Mouse (Mus musculus): ENCODE data around the gene Flad1. TPM values are rescaled to one million over a fixed set of nuclear protein-coding genes. Genes with fewer than 3 reads are reported as not detected.
A peak's percentile ranks its signal among the peaks of the same experiment; 100 is the strongest.

The Flad1 gene
- total RNA-seq (2022) = 10 to 100 TPM; 35.8 to 37.8 (median 37.1) TPM

GRCm38 (mm10) chr3:89411490-89412393, at the start of gene Flad1:
TSS of gene Flad1 (minus strand) at chr3:89411870.
- peak; percentile 100 for DNase-seq (ENCODE audit: low spot score in 2 of 2)

GRCm38 (mm10) chr3:89458965-89459807, 47.5 kb upstream of the Flad1 start:
- DNase-seq (ENCODE audit: low spot score in 2 of 2) = peak; percentile 81 to 90

DNA sequence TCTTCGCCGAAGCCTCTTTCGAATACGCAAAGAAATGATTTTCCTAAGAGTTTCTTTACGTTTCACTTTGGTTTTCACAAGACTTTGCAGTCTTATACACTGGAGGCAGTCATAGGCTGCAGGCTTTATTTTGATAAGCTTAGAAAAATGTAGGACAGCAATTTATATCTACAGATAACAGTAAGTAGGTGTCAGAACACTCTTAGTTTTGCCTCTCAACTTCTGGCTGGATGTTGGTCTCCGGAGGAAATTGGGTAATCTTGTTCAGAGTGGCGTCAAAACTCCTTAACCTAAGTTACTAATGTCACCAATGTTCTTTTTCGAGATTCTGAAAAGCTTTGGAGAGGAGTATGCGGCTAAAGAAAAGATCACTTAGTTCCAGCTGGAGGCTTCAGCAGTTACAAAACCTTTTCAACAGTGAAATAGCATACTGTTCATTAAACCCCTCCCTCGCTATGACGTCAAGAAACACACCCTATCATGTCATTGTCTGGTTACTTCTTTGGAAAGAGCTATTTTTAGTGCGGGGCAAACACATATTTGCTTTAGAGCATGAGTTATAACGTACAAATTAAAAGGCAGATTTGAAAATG, 46.8 kb upstream of the Flad1 start:
- peak in 1 of 2 experiments; percentile 47 for DNase-seq (ENCODE audit: low spot score in 2 of 2)

- peak in 1 of 2 experiments; percentile 61 for DNase-seq (ENCODE audit: low spot score in 2 of 2)
Observed at GRCm38 (mm10) chr3:89456726-89457665, 45.3 kb upstream of the Flad1 start.

DNA sequence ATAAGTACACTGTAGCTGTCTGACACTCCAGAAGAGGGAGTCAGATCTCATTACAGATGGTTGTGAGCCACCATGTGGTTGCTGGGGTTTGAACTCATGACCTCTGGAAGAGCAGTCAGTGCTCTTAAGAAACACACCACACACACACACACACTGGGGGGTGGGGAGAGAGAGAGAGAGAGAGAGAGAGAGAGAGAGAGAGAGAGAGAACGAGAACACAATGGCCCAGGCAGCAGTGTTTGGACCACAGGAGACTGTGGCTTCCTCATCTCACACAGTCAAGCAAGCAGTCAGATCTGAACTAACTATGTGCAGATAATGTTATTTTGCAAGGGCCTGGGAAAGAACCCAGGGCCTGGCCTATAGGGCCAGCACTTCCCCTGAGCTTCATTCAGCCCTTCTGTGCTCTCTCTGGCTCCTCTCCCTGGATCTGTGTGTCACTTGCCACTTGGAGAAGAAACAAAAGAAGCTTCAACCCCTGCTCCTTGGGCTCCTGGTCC, 44.2 kb upstream of the Flad1 start:
- no peak for DNase-seq (ENCODE audit: low spot score in 2 of 2)

GRCm38 (mm10) chr3:89454401-89455177, 42.9 kb upstream of the Flad1 start, which contains the start of gene Pmvk:
TSS of gene Pmvk (plus strand) at chr3:89454541.
- no peak for DNase-seq (ENCODE audit: low spot score in 2 of 2)

DNA sequence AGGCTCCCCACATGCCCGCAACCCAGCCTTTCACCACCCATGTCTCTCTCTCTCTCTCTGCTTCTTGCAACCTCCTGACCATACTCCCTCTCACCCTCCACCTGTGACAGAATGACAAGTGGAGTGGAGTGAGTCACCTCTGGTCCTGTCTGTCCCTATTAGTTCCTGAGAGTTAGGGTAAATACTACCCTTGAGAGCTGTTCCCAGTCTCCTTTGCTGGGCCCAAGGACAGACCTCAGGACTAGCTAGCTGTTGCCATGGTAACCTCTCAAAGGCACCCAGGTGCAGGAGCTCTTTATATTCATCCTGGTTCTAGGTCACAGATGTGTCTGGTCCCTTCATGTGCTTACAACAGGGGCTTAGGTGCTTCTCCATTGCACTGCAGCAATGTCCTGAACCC, 40.2 kb upstream of the Flad1 start:
- no peak for DNase-seq (ENCODE audit: low spot score in 2 of 2)

DNA sequence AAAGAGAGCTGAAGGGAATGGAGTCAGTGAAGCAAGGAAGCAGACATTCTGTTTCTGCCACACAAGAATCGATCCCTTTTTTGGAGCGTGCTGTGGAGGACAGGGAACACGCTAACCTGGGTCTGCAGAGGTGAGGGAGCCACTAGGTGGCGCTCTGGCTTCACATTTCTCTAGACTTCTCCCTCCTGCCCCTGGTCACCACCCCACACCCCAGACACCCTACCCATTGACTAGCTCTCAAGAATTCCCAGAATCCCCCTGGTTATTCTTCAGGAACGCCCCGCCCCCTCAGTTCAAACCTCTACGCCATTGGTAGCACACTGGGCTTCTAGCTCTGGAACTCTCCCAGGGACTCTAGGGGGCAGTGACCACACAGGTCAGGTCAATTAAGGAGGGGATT, 37.9 kb upstream of the Flad1 start:
- peak in 1 of 2 experiments; percentile 76 for DNase-seq (ENCODE audit: low spot score in 2 of 2)

DNA sequence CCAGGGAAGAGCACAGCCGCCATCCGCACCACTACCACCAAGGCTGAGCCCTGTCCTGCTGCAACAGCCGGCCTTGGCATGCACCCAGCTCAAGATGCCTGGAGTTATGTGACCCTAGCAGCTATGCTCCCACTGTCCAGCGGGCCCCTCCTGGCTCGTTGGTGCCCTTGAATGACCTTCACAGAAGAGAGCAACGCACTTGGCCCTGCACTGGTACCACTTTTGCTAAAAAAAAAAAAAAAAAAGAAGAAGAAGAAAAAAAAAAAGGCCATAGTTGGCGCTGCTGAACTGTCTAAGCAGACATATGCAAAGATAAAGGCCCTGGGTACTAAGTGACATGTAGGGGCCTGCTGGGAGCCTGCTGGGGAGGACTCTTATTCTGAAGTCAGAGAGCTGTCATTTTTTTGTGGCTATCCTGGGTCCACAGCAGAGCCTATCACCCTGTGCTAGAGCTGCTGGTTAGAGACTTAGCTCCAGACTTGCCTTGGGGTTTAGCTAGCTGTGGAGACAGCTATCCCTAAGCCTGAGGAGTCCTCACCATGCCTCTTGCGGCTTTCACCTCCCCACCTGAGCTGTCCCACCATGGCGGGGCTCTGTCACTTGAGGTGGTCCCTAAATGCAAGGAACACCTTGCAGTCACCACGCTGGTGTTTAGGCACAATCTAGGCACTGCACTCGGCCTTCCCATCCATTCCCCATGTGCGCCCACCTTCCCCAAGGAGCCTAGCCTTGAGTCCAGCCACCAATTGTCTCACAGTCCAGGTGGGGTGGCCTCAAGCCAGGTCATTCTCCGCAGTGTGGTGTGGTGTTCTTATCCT, 37.3 kb upstream of the Flad1 start:
- DNase-seq (ENCODE audit: low spot score in 2 of 2) = no peak

DNA sequence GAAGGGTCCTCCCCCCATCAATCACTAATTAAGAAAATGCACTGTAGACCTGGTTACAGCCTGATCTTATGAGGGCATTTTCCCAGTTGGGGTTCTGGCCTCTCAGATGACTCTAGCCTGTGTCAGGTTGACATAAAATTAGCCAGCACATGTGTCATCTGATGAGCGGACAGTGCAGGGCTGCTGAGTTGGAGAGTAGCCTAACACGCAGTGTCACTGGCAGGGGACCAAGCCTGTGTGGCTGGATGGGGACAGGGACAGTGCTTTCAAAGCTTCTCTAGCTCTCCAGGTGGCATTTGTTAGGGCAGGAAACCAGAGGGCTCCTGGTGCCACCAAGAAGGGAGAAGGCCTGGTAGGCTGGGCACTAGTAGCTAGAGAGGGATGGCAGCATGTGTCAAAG, 29.0 kb upstream of the Flad1 start:
- no peak for DNase-seq (ENCODE audit: low spot score in 2 of 2)

GRCm38 (mm10) chr3:89437269-89437668, 25.6 kb upstream of the Flad1 start:
- DNase-seq (ENCODE audit: low spot score in 2 of 2) = peak in 1 of 2 experiments; percentile 25

DNA sequence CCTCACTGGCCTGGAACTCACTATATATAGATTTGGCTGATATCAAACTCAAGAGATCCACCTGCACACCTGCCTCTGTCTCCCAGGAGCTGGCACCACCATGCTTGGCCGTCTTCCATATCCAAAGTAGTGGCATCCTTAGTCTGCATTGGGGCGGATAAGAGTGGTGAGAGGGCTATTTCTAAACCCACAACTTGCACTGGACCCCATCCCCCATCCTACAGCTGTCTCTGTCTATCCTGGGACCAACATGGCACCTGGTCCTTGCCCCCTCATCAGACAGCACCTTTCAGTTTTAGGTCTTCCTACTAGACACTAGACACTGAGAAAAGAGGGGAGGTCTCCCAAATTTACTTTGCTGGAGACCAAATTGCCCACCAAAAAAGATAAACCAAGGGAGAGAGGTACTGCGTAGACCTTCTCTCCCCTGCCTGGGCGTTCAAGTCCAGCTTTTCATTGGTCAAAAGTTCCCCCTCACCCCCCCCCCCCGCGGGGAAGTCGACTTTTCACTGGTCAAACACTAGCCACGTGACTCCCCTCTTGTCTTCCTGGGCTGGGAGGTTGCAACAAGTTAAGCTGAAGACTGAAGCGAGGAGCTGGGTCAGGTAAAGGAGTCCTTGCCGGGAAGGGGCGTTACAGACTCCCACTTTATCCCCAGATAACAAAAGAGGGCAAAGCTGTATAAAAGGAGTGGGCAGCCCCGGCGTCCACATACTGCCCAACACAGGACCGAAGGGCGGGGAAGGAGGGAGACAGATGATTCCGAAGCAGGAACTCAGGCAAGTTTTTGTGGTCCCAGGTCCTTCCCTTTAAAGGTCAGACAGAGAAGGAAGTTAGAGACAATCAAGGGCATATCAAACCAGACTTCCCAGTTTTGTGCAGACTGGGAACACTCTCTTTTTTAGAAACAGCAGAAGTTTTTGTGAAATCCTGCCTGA, 24.8 kb upstream of the Flad1 start, which contains the start of gene Pbxip1:
Gene Pbxip1 (plus strand): TSS at position 531 of the 938 bp plus-strand sequence.
- DNase-seq (ENCODE audit: low spot score in 2 of 2) = no peak

- no peak for DNase-seq (ENCODE audit: low spot score in 2 of 2)
Observed at GRCm38 (mm10) chr3:89435041-89435440, 23.4 kb upstream of the Flad1 start.

DNA sequence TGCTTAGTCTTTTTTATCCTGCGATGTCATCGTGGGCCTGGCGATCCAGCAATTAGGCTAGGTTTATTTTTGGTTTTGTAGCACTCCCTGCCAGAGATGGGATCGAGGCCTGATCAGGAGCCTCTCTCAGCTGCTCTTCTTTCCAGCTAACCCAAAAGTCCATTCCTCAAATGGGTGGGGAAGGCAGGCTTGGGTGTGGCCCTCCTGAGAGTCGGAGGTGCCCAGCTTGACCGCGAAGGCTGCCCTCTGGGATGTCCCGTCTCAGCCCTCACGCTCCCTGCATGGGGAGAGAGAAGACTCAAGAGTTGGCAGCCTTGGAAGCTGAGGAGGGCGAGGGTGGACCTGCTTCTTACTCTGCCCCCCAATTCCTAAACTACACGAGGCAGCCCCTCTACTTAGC, 22.9 kb upstream of the Flad1 start:
- no peak for DNase-seq (ENCODE audit: low spot score in 2 of 2)

- no peak for DNase-seq (ENCODE audit: low spot score in 2 of 2)
Observed at GRCm38 (mm10) chr3:89432606-89433005, 20.9 kb upstream of the Flad1 start.

DNA sequence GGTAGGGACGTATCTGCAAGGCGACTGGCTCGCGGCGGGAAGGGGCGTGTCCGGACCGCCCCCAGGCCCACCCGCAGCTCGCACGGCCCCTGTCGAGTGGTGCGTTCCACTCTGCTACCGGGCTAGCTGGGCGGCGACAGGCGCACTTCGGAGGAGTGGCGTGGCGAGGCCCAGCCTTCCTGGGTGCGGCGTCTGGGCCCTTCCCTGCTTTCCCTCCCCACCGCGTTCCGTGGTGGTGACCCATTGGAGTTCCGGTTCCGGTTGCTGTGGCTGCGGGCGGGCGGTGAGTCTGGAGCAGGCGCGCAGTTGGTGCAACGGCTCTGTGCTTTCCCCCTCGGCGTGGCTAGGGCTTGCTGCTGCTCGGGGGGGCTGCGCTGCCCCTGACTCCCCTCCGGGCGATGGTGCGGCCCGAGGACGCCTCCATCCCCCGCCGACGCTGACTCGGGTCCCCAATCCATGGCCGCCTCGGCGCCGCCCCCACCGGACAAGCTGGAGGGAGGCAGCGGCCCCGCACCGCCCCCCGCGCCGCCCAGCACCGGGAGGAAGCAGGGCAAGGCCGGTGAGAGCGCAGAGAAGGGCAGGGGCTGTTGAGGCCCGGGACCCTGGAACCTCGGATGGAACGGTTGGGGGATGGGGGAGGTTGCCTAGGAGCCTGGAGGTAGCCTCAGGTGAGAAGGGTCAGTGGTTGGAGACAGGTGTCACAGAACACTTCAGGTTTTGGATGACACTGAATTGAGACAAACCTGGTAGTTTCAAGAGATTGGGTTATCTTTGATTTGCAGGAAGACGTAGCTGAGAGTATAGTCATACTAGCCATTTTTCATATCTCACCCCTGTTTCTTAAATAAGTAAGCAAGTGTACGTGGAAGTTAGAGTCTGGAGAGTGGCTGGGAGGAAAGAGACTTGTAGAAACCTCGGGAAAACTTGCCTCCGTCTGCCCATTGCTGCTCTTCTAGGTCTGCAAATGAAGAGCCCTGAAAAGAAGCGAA, 18.8 kb upstream of the Flad1 start, which contains the start of gene Pygo2:
Gene Pygo2 (plus strand): TSS at position 44 of the 989 bp plus-strand sequence.
- DNase-seq (ENCODE audit: low spot score in 2 of 2) = peak; percentile 94 to 95

Data from layer of hippocampus, adult 8-10 months (tissue).